Mouse (Mus musculus) bone marrow, adult 2 months (tissue): ENCODE data around the gene App. TPM values are rescaled to one million over a fixed set of nuclear protein-coding genes. Genes with fewer than 3 reads are reported as not detected.

Source experiments
- H3K27ac ChIP-seq: fragments of 200-500 bp; 2 replicates; pipeline ENCODE4 v1.5.1; 2012; ENCODE audit warnings: low read depth, mild to moderate bottlenecking, control low read depth, inconsistent platforms, low read length; ENCODE audit not compliant: control insufficient read depth, poor library complexity, insufficient read depth
- H3K4me1 ChIP-seq: fragments of 200-500 bp; 2 replicates; pipeline ENCODE4 v1.6.1; 2011; ENCODE audit warnings: low read length; ENCODE audit not compliant: control insufficient read depth, insufficient read depth
- H3K4me3 ChIP-seq: fragments of 200-500 bp; replicated peaks from 2 replicates; pipeline ENCODE3; 2011; ENCODE audit warnings: mild to moderate bottlenecking, low read depth, low read length, control low read depth; ENCODE audit not compliant: control insufficient read depth
- CTCF ChIP-seq: fragments of 200-500 bp; IDR thresholded peaks from 2 replicates; pipeline ENCODE4 v1.5.1; 2011; ENCODE audit warnings: low read length, control low read depth; ENCODE audit not compliant: control insufficient read depth, insufficient read depth
- POLR2A ChIP-seq: fragments of 200-500 bp; IDR thresholded peaks from 2 replicates; pipeline ENCODE4 v1.6.1; 2011; ENCODE audit warnings: low read depth, mild to moderate bottlenecking, control low read depth, low read length, borderline replicate concordance; ENCODE audit not compliant: control insufficient read depth
- WGBS: fragments of 180-500 bp; shearing (Covaris S2); methylation state at CpG from one replicate; pipeline ENCODE4 v1.1.7; 2018; 5-methylcytosine and 5-hydroxymethylcytosine counted together
- polyA plus RNA-seq: library from polyadenylated mRNA; stranded (reverse); fragments of >200 nt; gene quantifications from 2 replicates; pipeline ENCODE4 v1.2.4, GENCODE M21; 2011; ENCODE audit warnings: low replicate concordance; ENCODE audit not compliant: missing spikeins, insufficient read depth, insufficient read length

App gene
- polyA plus RNA-seq, 1 experiment: 31.4 TPM

- 85% methylated on average over 4 of the region's 4 CpGs for WGBS
- TF ChIP-seq CTCF: no peak
- TF ChIP-seq POLR2A: no peak
- Histone ChIP-seq H3K4me3 (no peak overlapping the region), H3K4me1 (peaks cover 1% of the 10 kb centered on the region; the same call in 1 of the 2 replicates), H3K27ac (no peak overlapping the region)
These were observed 37.5 kb downstream of the App start for GRCm38 (mm10) chr16:85136046-85136445.

GRCm38 (mm10) chr16:85133468-85133881 lies 40.1 kb downstream of the App start:
- Histone ChIP-seq H3K27ac (no peak overlapping the region), H3K4me3 (no peak overlapping the region), H3K4me1 (peaks cover 1% of the 10 kb centered on the region; the same call in 1 of the 2 replicates)
- no peak for TF ChIP-seq CTCF
- no peak for TF ChIP-seq POLR2A
- WGBS: 51% methylated on average over 5 of the region's 5 CpGs

GRCm38 (mm10) chr16:85133057-85133456 lies 40.5 kb downstream of the App start:
- TF ChIP-seq POLR2A (no peak), CTCF (no peak)
- Histone ChIP-seq H3K27ac (no peak overlapping the region), H3K4me3 (no peak overlapping the region), H3K4me1 (peaks cover 1% of the 10 kb centered on the region; the same call in 1 of the 2 replicates)
- WGBS: 73% methylated on average over 8 of the region's 8 CpGs

GRCm38 (mm10) chr16:85132182-85132581 lies 41.4 kb downstream of the App start:
- no peak for TF ChIP-seq POLR2A
- no peak for TF ChIP-seq CTCF
- Histone ChIP-seq H3K27ac (no peak overlapping the region), H3K4me3 (no peak overlapping the region), H3K4me1 (peaks cover 1% of the 10 kb centered on the region; the same call in 1 of the 2 replicates)
- WGBS: 49% methylated on average over 5 of the region's 5 CpGs

- TF ChIP-seq POLR2A (no peak), CTCF (no peak)
- H3K4me1 ChIP-seq: peaks cover 1% of the 10 kb centered on the region; the same call in 1 of the 2 replicates
- H3K27ac ChIP-seq: no peak overlapping the region
- WGBS: 87% methylated on average over 7 of the region's 7 CpGs
- no peak overlapping the region for H3K4me3 ChIP-seq
These were observed 42.6 kb downstream of the App start for GRCm38 (mm10) chr16:85130861-85131556.

- TF ChIP-seq POLR2A (no peak), CTCF (no peak)
- no peak overlapping the region for H3K4me3 ChIP-seq
- peaks cover 2% of the 10 kb centered on the region for H3K4me1 ChIP-seq
- WGBS: 74% methylated on average over 13 of the region's 13 CpGs
- no peak overlapping the region for H3K27ac ChIP-seq
These were observed 44.6 kb downstream of the App start for GRCm38 (mm10) chr16:85128693-85129657.

GRCm38 (mm10) chr16:85128347-85128664 lies 45.3 kb downstream of the App start:
- TF ChIP-seq POLR2A: no peak
- no peak for TF ChIP-seq CTCF
- Histone ChIP-seq H3K4me3 (no peak overlapping the region), H3K27ac (no peak overlapping the region), H3K4me1 (peaks cover 2% of the 10 kb centered on the region)
- WGBS: 80% methylated on average over 5 of the region's 5 CpGs
